Mouse (Mus musculus): ENCODE results near the gene Mok. TPM values are rescaled to one million over a fixed set of nuclear protein-coding genes. Genes with fewer than 3 reads are reported as not detected.

Gene Mok
- polyA plus RNA-seq, 1 experiment from 2014 or later: 4.0 TPM

GRCm38 (mm10) chr12:110782278-110782677, 58.5 kb downstream of the Mok start:
- WGBS: 48% methylated on average over 1 of the region's 1 CpGs

GRCm38 (mm10) chr12:110781181-110781580, 59.6 kb downstream of the Mok start:
- Histone ChIP-seq H3K27ac (ENCODE audit: poor library complexity, severe bottlenecking) (no peak overlapping the region), H3K9ac (no peak overlapping the region), H3K4me1 (replicated peaks) (peaks cover 20% of the 10 kb centered on the region), H3K36me3 (peaks cover 38% of the 10 kb centered on the region), H3K9me3 (replicated peaks) (no peaks in the 10 kb centered on the region), H3K4me2 (no peak overlapping the region), H3K27me3 (replicated peaks) (no peaks in the 10 kb centered on the region), H3K4me3 (no peak overlapping the region)
- 86% methylated on average over 8 of the region's 8 CpGs for WGBS
- ATAC-seq (ENCODE audit: insufficient number of reproducible peaks, low FRiP score): no peak

More at GRCm38 (mm10) chr12:110782278-110782677, 58.5 kb downstream of the Mok start:
- peaks cover 20% of the 10 kb centered on the region for H3K4me1 ChIP-seq (replicated peaks)
- H3K27me3 ChIP-seq (replicated peaks): no peaks in the 10 kb centered on the region
- no peak overlapping the region for H3K4me2 ChIP-seq
- no peak overlapping the region for H3K4me3 ChIP-seq
- H3K36me3 ChIP-seq: peaks cover 41% of the 10 kb centered on the region
- H3K27ac ChIP-seq (ENCODE audit: poor library complexity, severe bottlenecking): no peak overlapping the region
- no peak for ATAC-seq (ENCODE audit: insufficient number of reproducible peaks, low FRiP score)
- no peaks in the 10 kb centered on the region for H3K9me3 ChIP-seq (replicated peaks)
- no peak overlapping the region for H3K9ac ChIP-seq

GRCm38 (mm10) chr12:110779296-110779695, 61.4 kb downstream of the Mok start:
- ATAC-seq (ENCODE audit: insufficient number of reproducible peaks, low FRiP score): no peak
- no peak overlapping the region for H3K4me3 ChIP-seq
- H3K4me1 ChIP-seq (replicated peaks): peaks cover 24% of the 10 kb centered on the region
- H3K36me3 ChIP-seq: peaks cover 26% of the 10 kb centered on the region
- no peaks in the 10 kb centered on the region for H3K9me3 ChIP-seq (replicated peaks)
- no peak overlapping the region for H3K27ac ChIP-seq (ENCODE audit: poor library complexity, severe bottlenecking)
- no peaks in the 10 kb centered on the region for H3K27me3 ChIP-seq (replicated peaks)
- H3K4me2 ChIP-seq: no peak overlapping the region
- no peak overlapping the region for H3K9ac ChIP-seq
- 70% methylated on average over 7 of the region's 7 CpGs for WGBS

GRCm38 (mm10) chr12:110777853-110778252, 62.9 kb downstream of the Mok start:
- Histone ChIP-seq H3K9ac (no peak overlapping the region), H3K4me1 (replicated peaks) (peaks cover 22% of the 10 kb centered on the region), H3K27me3 (replicated peaks) (no peaks in the 10 kb centered on the region), H3K9me3 (replicated peaks) (no peaks in the 10 kb centered on the region), H3K36me3 (peaks cover 23% of the 10 kb centered on the region), H3K4me3 (no peak overlapping the region), H3K4me2 (no peak overlapping the region), H3K27ac (ENCODE audit: poor library complexity, severe bottlenecking) (no peak overlapping the region)
- no peak for ATAC-seq (ENCODE audit: insufficient number of reproducible peaks, low FRiP score)
- WGBS: 79% methylated on average over 5 of the region's 5 CpGs

- Histone ChIP-seq H3K27me3 (replicated peaks) (no peaks in the 10 kb centered on the region), H3K4me3 (no peak overlapping the region), H3K9ac (no peak overlapping the region), H3K4me1 (replicated peaks) (peaks cover 24% of the 10 kb centered on the region), H3K4me2 (no peak overlapping the region), H3K27ac (ENCODE audit: poor library complexity, severe bottlenecking) (no peak overlapping the region), H3K9me3 (replicated peaks) (no peaks in the 10 kb centered on the region), H3K36me3 (peaks cover 17% of the 10 kb centered on the region)
- ATAC-seq (ENCODE audit: insufficient number of reproducible peaks, low FRiP score): no peak
- 74% methylated on average over 5 of the region's 5 CpGs for WGBS
Measured at GRCm38 (mm10) chr12:110775628-110776426, 64.9 kb downstream of the Mok start.

GRCm38 (mm10) chr12:110771961-110772360, 68.8 kb downstream of the Mok start:
- no peak overlapping the region for H3K4me3 ChIP-seq
- H3K9ac ChIP-seq: no peak overlapping the region

GRCm38 (mm10) chr12:110770479-110771247, 70.1 kb downstream of the Mok start:
- Histone ChIP-seq H3K9ac (no peak overlapping the region), H3K9me3 (replicated peaks) (no peaks in the 10 kb centered on the region), H3K27ac (ENCODE audit: poor library complexity, severe bottlenecking) (no peak overlapping the region), H3K4me3 (no peak overlapping the region), H3K27me3 (replicated peaks) (no peaks in the 10 kb centered on the region), H3K4me2 (no peak overlapping the region), H3K4me1 (replicated peaks) (peaks cover 30% of the 10 kb centered on the region), H3K36me3 (0 out of 2 replicates have a peak, but pooled peaks cover 4% of the 10 kb centered on the region)
- WGBS: 87% methylated on average over 10 of the region's 10 CpGs
- no peak for ATAC-seq (ENCODE audit: insufficient number of reproducible peaks, low FRiP score)

More at GRCm38 (mm10) chr12:110771961-110772360, 68.8 kb downstream of the Mok start:
- 94% methylated on average over 6 of the region's 6 CpGs for WGBS
- ATAC-seq (ENCODE audit: insufficient number of reproducible peaks, low FRiP score): no peak
- Histone ChIP-seq H3K27me3 (replicated peaks) (no peaks in the 10 kb centered on the region), H3K4me1 (replicated peaks) (peaks cover 29% of the 10 kb centered on the region), H3K9me3 (replicated peaks) (no peaks in the 10 kb centered on the region), H3K4me2 (no peak overlapping the region), H3K36me3 (0 out of 2 replicates have a peak, but pooled peaks cover 4% of the 10 kb centered on the region), H3K27ac (ENCODE audit: poor library complexity, severe bottlenecking) (no peak overlapping the region)

- Histone ChIP-seq H3K9me3 (replicated peaks) (no peaks in the 10 kb centered on the region), H3K4me2 (no peak overlapping the region), H3K27me3 (replicated peaks) (no peaks in the 10 kb centered on the region), H3K27ac (ENCODE audit: poor library complexity, severe bottlenecking) (no peak overlapping the region), H3K36me3 (0 out of 2 replicates have a peak, but pooled peaks cover 4% of the 10 kb centered on the region), H3K4me3 (no peak overlapping the region), H3K4me1 (replicated peaks) (peaks cover 33% of the 10 kb centered on the region), H3K9ac (no peak overlapping the region)
- WGBS: 63% methylated on average over 6 of the region's 6 CpGs
- no peak for ATAC-seq (ENCODE audit: insufficient number of reproducible peaks, low FRiP score)
Measured at GRCm38 (mm10) chr12:110769660-110770297, 71.0 kb downstream of the Mok start.

- Histone ChIP-seq H3K9ac (no peak overlapping the region), H3K4me2 (no peak overlapping the region), H3K4me3 (no peak overlapping the region), H3K36me3 (0 out of 2 replicates have a peak, but pooled peaks cover 4% of the 10 kb centered on the region), H3K27me3 (replicated peaks) (no peaks in the 10 kb centered on the region), H3K9me3 (replicated peaks) (no peaks in the 10 kb centered on the region), H3K4me1 (replicated peaks) (peaks cover 35% of the 10 kb centered on the region), H3K27ac (ENCODE audit: poor library complexity, severe bottlenecking) (no peak overlapping the region)
- no peak for ATAC-seq (ENCODE audit: insufficient number of reproducible peaks, low FRiP score)
Measured at GRCm38 (mm10) chr12:110768562-110768961, 72.2 kb downstream of the Mok start.

- 91% methylated on average over 5 of the region's 5 CpGs for WGBS
- Histone ChIP-seq H3K27ac (ENCODE audit: poor library complexity, severe bottlenecking) (no peak overlapping the region), H3K36me3 (peaks cover 5% of the 10 kb centered on the region; the same call in 1 of the 2 replicates), H3K9me3 (replicated peaks) (no peaks in the 10 kb centered on the region), H3K4me1 (replicated peaks) (peaks cover 28% of the 10 kb centered on the region), H3K27me3 (replicated peaks) (no peaks in the 10 kb centered on the region), H3K9ac (no peak overlapping the region), H3K4me3 (no peak overlapping the region), H3K4me2 (no peak overlapping the region)
- ATAC-seq (ENCODE audit: insufficient number of reproducible peaks, low FRiP score): no peak
Measured at GRCm38 (mm10) chr12:110764531-110764930, 76.2 kb downstream of the Mok start.

- Histone ChIP-seq H3K36me3 (peaks cover 6% of the 10 kb centered on the region; the same call in 1 of the 2 replicates), H3K4me2 (no peak overlapping the region), H3K4me1 (replicated peaks) (peaks cover 22% of the 10 kb centered on the region), H3K9me3 (replicated peaks) (no peaks in the 10 kb centered on the region), H3K27ac (ENCODE audit: poor library complexity, severe bottlenecking) (no peak overlapping the region), H3K27me3 (replicated peaks) (no peaks in the 10 kb centered on the region), H3K4me3 (no peak overlapping the region), H3K9ac (no peak overlapping the region)
- WGBS: 82% methylated on average over 2 of the region's 2 CpGs
- ATAC-seq (ENCODE audit: insufficient number of reproducible peaks, low FRiP score): no peak
Measured at GRCm38 (mm10) chr12:110762321-110762720, 78.4 kb downstream of the Mok start.
